Mouse (Mus musculus) hindlimb bud, embryonic 11.5 days (tissue): Measurements from ENCODE around the gene Mettl7b.

Experiments
- DNase-seq: peaks from one replicate; pipeline ENCODE4 v3.0.0-alpha.2; 2012; ENCODE audit warnings: low read depth, low spot score; ENCODE audit errors: extremely low spot score

Gene Mettl7b

DNA sequence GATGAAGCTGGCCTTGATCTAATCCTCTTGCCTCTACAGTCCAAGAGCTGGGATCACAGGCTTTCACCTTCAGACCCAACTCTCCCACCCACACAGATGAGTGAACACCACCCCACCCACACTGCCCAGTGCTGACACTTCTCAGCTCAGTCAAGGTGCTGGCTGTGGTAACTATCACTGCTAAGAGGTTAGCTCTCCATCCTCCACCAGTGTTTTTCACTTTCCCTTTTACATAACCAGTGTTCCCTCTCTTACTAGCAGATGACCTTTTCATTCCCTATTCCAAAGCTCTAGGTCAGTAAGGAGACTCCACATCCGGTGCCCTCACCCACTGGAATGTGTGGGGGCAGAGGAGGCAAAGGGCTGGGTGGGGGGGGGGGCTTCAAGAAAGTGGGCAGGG, 39.5 kb downstream of the Mettl7b start:
- DNase-seq, result no peak

DNA sequence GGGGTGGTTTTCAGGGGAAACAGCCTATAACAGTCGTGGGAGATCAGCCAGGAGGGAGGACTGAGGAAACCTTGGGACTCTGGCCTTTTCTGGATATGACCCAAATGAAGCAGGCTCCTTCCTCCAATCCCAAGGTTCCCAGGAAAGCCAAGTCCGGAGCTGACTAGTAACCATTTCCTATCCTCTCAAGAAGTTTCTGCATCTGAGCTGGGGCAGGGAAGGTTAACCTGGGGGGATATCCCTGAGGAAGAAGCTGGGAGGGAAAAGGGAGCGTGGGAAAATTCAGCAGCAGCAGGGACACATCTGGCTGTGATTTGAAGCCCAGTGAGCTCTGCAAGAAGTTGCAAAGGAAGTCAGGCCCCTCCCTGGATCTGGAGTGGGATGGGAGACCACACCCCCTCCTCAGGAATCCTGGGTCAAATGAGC, 40.0 kb downstream of the Mettl7b start:
- no peak for DNase-seq

DNA sequence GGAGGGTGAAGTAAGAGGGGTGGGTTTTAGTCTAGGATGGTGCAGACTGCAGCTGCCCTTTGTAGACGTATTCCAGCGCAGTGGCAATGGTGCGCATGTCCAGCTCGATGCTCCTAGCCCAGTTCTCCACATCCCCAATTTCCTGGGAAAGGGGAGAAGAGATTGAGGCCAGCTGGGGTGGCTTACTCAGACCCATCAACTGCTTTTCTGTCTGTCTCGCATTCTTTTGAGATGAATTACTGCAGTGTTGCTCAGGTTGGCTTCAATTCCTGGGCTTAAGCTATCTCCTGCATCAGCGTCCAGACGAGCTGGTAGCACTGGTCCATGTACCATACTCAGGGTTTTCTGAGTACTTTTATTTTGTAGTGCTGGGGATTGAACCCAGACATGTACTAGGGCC, 40.8 kb downstream of the Mettl7b start:
- DNase-seq, result no peak

DNA sequence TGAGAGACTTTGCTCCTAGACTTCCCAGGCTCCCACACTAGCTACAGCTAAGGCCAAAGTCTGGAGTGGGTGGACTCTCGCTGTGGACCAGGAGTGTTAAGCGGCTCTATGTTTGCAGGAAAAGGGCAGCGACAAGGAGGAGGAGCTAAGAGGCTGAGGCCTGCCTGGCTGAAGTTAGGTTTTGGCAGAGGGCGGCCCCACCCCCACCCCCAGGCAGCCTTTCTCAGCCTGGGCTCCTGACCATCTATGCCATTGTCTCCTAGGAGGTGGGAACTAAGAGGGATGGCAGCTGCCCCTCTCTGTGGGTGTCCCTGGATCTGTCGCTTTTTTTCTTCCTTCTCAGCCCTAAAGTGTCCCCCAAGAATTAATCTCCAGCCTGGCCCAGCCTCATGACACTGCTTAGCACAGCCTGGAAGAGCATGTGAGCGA, 41.6 kb downstream of the Mettl7b start:
- DNase-seq, result no peak

DNA sequence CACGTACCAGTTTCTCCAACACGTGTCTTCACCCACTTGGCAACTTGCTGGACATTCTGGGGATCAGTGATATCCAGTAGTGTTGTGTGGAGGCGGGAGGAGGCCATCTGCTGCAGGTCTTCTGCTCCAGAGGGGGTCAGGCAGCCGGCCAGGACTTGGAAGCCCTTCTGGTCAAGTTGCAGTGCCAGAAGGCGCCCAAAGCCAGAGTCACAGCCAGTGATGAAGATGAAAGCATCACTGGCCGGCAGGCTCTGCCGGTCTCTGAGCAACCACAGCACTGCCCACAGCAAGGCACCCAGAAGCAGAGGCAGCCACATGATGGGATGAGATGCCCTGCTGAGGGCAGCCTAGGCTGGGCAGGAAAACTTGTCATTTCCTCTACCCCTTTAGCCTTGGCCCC, 42.5 kb downstream of the Mettl7b start:
- no peak for DNase-seq

DNA sequence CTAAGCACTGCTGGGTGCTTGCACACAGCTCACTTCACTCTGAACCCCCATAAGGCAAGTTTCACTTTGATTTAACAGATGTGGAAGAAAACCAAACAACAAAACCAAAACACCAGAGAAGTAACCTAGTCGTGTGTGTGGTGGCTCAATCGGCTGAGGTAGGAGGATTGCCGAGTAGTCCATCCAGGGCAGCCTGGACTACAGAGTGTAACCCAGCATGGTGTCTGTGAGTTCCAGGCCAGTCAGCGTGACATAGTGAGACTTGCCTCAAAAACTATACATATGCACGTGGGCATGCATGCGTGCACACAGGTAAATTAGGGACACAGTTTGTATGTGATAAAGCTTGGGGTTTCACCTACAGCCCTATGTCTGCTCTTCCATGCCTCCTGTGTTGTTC, 43.4 kb downstream of the Mettl7b start:
- DNase-seq, result no peak

DNA sequence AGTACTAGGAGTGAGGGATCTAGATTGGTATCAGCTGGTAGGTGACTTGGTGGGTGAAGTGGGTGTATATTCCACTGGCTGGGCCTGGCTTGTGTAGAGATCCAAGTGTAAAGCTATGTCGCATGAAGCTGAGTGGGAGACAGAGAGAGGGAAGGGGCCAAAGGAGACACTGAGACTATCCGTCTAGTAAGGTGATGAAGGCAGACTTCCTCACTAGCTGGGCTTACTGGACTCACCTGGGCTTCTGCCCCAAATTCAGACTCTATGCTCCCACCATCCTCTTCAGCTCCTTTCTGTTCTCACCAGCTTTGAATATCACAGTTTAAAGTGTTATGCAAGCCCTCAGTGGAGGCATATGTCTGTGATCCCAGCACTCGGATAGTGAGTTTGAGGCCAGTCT, 44.1 kb downstream of the Mettl7b start:
- DNase-seq, result no peak

DNA sequence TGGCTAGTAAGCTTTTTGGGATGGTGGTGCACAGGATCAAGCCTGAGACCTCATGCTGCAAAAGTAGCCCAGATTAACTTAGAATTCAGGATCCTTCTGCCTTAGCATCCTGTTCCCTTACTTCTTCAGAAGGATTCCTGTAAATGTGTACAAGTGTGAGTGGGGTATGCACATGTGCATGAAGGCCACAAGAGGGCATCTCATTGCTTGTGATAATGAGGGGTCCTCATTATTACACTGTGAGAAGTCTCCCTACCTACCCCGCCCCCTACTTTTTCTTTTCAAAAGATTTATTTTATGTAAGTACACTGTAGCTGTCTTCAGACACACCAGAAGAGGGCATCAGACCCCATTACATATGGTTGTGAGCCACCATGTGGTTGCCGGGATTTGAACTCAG, 45.2 kb downstream of the Mettl7b start:
- DNase-seq, result no peak

DNA sequence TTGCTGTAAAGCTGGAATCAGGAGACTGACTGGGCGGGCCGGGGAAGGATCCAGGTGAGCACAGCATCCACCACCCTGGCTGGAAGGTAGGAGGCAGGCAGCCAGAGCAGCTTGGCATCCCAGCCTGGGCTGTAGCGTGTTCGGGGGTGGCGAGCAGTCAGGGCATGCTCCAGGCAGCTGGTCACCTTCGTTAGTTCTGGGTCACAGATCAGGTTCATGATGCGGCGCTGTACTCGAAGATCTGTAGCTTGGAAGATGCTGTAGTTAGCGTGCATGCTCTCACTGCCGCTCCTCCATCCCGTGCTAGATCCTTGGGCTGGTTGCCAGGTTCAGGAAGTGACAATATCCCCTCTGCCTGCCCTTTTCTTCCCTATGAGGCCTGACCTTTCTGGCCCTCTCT, 47.1 kb downstream of the Mettl7b start:
- DNase-seq, result no peak

DNA sequence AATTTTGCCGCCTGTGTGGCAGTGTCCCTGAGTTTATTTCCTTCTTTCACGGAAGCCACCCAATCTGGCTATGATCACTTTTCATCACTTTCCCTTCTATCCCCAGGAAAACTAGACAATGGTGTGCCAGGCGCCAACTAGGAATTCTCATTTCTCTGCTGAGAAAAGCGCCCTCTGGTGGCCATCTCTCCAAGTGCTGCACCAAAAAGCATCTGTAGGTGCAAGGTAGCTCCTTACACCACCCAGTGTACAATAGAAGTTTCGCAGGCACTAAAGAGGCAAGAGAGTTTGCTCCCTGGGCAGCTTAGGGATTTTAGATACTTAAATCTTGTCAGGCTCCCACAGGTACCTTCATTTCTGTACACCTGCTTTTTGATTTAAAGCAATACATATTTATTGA, 47.6 kb downstream of the Mettl7b start:
- peak; percentile 91 for DNase-seq

DNA sequence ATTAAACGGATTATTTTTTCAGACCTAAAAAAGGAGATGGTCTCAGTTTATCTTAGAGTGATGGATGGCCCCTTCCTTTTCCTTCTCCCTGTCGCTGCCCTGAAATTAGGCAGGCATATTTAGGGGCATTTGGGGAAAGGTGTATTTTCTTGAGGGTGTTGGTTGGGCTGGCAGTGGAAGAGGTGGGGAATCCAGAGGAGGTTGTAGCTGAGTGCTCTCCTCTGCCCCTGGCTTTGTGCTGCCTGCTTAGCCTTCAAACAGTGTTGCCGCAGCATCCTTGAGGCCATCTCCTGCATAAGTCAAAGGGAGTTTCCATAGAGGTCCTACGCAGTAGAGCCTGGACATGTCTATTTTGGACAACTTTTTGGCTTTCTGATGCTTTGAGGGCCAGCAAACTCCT, 48.0 kb downstream of the Mettl7b start:
- no peak for DNase-seq

DNA sequence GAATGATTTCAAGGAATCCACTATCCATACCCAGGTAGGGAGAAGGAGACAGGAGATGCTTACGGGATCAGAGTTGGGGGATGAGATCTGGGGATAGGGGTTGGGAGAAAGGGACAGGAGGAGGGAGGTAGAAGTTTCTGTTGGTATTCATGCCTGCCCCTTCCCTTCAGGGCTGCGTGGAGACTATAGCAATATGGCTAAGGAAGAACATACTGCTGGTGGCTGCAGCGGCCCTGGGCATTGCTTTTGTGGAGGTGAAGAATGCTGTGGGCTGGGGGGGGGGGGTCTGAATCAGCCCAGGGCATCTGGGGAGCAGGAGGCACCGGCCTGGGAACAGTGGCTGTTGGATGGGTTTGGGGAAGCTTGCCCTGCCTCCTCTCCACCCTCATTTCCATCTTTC, 48.5 kb downstream of the Mettl7b start:
- DNase-seq, result no peak

DNA sequence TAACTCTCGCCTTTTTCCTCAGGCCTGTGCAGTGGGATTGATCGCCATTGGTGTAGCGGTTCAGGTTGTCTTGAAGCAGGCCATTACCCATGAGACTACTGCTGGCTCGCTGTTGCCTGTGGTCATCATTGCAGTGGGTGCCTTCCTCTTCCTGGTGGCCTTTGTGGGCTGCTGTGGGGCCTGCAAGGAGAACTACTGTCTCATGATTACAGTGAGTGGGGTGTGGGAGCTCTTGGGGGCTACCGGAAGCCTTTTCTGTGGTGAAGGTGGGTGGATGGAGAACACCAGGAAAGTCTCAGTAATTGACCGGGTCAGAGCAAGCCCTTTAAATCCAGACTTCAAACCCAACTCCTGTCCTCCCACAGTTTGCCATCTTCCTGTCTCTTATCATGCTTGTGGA, 49.4 kb downstream of the Mettl7b start:
- DNase-seq, result no peak

DNA sequence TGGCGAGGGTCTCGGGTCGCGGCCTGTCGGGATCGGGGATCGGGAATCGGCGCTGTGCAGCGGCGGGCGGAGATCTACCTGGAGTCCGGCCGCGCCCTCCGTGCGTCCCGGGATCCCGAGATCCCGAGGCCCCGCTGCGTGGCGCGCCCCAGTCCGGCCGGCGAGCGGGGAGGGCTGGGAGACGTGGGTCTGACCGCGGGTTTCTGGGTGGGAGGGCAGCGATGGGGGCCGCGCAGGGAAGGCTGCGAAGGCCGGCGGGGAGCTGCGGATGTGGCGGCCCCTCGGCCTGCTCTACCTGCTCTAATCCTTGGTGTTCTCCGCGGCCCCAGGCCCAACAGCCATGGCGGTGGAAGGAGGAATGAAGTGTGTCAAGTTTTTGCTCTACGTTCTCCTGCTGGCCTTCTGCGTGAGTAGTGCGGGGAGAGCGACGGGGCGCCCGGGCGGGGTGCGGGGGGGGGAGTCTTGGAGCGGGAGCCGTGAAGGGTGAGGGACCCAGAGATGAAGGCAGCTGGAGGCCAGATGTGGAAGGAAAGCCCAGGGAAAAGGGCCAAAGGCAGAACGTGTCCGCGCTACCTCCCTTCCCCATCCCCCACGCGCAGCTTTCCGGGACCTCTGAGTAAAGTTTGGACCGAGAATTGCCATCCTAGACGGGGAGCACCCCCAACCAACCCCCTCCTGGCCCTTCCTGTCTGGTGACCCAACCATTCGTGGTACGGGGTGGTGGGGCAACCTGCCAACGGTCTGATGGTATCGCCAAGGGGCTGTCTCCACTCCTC, 50.5 kb downstream of the Mettl7b start:
- no peak for DNase-seq

DNA sequence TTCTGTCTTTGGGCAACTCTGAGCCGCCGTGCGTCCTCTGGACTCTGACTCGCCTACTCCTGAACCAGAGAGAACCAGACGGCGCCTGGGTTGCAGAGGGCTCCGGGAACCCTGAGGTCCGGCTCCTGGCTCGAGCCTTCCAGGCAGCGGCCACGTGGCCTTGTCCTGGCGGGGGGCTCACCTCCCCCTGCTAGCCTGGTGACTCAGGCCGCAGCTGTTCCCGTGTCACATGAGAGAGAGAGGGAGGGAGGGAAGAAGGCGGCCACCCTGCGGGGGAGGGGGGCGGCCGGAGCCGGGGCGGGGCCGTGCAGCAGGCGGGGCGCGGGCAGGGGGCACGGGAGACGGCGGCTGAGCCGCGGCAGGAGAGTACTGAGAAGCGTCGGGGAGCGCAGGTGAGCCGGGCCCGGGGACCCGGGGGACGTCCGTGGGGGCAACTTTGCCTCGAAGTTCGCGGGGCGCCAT, 51.2 kb downstream of the Mettl7b start:
- no peak for DNase-seq

DNA sequence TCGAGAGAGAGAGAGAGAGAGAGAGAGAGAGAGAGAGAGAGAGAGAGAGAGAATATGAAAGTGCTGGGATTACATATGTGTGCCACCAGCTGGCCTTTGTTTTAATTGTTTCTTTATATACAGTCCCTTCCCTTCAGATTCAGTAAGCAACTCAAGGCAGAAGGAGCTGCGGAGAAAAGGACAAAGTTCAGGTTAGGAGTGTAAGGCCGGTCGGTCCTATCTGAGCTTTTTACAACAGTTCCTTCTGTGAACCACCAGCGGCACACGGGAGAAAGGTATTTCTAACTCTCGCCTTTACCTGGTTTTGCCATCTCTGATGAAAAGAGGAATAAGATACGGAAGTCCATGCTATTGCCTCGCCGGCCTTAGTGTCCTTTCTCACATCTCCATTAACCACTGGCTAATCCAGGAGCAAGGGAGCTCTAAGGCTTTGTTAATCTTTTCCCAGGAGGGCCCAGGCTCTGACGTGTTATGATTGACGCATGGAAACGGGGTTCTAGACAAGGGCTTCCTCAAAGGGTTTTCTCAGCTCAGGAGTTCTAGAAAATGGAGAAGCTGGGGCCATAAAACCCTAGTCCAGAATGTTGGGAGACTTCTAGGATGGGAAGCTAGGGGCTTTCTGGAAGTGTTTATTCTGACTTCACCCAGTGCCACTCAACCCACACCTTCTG, 51.9 kb downstream of the Mettl7b start:
- DNase-seq, result no peak
